Mouse (Mus musculus): ENCODE data around the gene Hpse. TPM values are rescaled to one million over a fixed set of nuclear protein-coding genes. Genes with fewer than 3 reads are reported as not detected.

The Hpse gene
- polyA plus RNA-seq, 1 experiment, result 5.8 TPM

DNA sequence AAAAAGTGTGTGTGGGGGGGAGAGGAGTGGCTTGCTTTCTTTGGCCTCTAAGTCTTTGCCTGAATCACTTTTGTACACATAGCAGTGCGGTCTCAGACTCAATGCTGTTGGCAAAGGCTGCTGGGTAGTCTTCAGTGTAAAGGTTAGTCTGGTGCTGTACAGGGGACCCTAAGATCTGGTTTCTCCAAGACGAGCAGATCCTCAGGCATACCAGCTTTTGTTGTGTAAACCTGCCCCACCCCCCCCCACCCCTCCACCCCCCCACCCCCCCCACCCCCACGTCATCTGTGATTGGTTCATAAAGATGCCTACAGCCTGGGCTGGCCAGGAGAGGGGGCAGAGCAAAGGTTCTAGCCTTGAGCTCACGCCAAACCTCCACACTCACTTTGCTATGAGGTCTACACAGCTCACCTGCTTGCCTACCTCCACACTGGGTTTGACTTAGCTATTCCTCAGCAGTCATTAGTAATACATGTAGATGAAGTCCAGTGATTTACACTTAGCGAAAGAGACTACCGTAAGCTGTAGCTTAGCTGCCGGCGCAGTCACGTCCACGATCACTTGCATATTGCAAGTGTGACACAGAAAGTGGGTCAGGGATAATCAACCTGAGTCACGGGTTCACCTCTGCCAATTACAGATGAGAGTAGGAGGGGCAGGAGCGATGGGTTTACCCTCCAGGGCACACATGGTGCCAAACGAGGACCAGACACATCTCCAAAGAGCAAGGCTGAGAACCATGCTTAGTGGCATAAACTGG, 18.5 kb downstream of the Hpse start:
- 84% methylated on average over 13 of the region's 13 CpGs for WGBS
- DNase-seq (ENCODE audit: low read depth, low spot score), result no peak

- 77% methylated on average over 2 of the region's 2 CpGs for WGBS
- DNase-seq (ENCODE audit: low read depth, low spot score), result no peak
Observed at GRCm38 (mm10) chr5:100697886-100698285, 21.6 kb downstream of the Hpse start.

GRCm38 (mm10) chr5:100697398-100697797, 22.1 kb downstream of the Hpse start:
- 69% methylated on average over 2 of the region's 2 CpGs for WGBS
- DNase-seq (ENCODE audit: low read depth, low spot score), result no peak

DNA sequence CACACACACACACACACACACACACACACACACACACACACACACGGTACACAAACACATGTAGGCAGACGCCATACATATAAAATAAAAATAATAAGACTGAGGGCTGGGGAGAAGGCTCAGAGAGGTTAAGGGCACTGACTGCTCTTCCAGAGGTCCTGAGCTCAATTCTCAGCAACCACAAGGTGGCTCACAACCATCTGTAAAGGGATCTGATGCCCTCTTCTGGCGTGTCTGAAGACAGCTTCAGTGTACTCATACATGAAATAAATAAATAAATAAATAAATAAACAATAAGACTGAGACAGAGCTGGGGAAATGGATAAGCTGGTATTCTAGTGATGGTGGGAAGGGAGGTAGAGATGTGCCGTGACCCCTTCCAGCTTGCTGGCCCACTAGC, 33.9 kb downstream of the Hpse start:
- no peak for DNase-seq (ENCODE audit: low read depth, low spot score)
- 79% methylated on average over 4 of the region's 4 CpGs for WGBS

GRCm38 (mm10) chr5:100680542-100680933, 39.0 kb downstream of the Hpse start:
- 79% methylated on average over 6 of the region's 6 CpGs for WGBS
- no peak for DNase-seq (ENCODE audit: low read depth, low spot score)

DNA sequence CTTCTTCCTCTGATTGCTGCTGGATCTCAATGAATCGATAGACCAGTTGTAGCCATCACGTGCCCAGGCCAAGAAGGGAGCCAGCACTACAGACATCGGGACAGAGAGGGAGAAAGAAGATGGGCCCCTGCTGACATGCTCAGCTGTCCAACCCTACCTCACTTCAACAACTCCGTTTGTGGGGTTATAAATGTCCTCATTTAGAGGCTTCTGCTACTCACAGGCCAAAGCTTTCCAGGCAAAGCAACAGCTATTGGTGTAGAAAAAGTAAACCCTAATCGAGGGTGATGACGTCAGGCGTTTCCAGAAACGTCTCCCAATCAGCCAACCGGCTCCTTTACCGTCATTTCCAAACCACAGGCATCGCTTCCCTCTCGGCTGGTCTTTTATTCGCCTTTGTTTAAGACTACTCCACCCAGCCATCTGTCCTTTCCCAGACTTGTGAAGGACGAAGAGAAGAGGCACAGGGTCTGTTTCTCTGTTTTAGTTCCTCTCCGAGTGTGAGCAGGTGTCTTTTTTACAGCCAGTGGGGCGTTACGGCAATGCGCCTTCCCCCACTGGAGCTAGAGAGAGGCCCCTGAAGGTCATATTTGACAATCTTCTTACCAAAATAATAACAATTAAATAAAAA, 39.5 kb downstream of the Hpse start:
- WGBS, result 68% methylated on average over 18 of the region's 18 CpGs
- no peak for DNase-seq (ENCODE audit: low read depth, low spot score)

GRCm38 (mm10) chr5:100674711-100675376, 44.7 kb downstream of the Hpse start, which contains the start of gene Coq2:
Gene Coq2 (minus strand): TSS chr5:100675140.
- DNase-seq (ENCODE audit: low read depth, low spot score), result no peak
- WGBS, result 4% methylated on average over 17 of the region's 17 CpGs

DNA sequence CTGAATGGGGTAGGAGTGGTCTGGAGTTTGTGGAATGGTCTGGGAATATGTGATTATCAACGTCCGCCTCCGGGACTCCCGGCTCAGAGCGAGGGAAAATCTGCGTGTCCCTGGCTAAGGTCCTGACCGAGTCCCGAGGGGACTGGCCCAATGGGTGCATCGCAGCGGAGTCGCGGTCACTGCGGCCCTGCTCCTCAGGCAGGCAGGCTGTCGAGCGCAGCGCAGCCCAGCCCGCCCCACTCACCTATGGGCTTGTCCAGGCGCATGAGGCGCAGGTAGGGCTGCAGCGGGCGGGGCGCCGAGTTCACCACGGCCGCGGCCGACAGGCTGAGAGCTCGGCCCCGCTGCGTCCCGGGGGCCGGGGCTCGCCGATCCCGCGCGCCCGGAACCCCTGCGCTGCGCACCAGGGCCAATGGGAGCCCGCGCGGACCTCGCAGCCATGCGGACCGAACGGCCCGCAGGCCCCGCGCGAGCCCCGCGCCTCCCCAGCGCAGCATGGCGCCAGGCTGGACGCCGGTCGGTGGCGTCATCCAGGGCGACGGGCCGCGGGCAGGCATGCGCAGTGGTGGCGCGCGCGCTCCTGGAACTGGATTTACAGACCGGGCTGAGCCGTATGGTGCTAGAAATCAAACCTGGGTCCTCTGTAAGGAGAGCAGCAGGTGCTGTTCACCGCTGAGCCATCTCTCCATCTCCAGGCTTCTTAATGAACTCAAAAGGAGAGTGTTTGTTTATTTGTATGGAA, 45.6 kb downstream of the Hpse start:
- under 1% methylated on average over 71 of the region's 71 CpGs for WGBS
- DNase-seq (ENCODE audit: low read depth, low spot score), result no peak

GRCm38 (mm10) chr5:100672403-100672802, 47.1 kb downstream of the Hpse start:
- 33% methylated on average over 4 of the region's 4 CpGs for WGBS

GRCm38 (mm10) chr5:100671897-100672296, 47.6 kb downstream of the Hpse start:
- WGBS, result 23% methylated on average over 3 of the region's 3 CpGs
- no peak for DNase-seq (ENCODE audit: low read depth, low spot score)

More at GRCm38 (mm10) chr5:100672403-100672802, 47.1 kb downstream of the Hpse start:
- DNase-seq (ENCODE audit: low read depth, low spot score), result no peak

DNA sequence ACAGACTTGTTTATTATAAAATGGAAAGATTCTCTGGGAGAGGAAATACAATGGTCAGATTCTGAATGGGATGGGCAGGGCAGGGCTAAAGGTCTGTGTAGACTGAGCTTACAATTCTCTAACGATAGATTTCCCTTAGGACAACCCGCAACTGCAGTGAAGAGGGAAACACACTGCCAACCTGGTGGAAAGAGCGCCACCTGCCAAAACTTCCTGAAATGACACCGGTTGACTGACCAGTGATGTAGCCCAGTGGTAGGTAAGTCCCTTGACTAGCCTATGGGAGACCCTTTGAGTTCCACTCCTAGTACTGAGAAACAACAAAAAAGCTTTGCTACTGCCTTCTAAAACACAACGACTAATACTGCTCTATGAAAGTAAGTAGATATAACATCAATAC, 48.1 kb downstream of the Hpse start:
- 7% methylated on average over 5 of the region's 5 CpGs for WGBS

DNA sequence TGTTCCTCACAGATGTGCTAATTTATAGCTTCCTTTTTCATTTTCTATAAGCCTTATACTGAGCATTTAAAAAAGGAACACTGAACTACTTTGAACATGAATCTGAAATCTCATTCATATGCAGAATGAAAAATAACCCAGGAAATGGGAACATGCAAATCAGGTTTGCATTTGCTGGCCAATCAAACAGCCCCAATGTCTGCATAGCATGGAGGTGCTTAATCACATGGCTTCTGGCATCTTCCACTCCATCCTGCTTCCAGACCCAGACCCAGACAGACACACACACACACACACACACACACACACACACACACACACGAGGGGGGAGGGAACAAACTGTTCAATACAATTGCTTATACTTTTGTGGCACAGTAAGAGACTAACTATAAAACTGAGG, 52.6 kb downstream of the Hpse start:
- WGBS, result 52% methylated on average over 1 of the region's 1 CpGs
- no peak for DNase-seq (ENCODE audit: low read depth, low spot score)

More for the DNA sequence above, 48.1 kb downstream of the Hpse start:
- peak; percentile 72 for DNase-seq (ENCODE audit: low read depth, low spot score)

DNA sequence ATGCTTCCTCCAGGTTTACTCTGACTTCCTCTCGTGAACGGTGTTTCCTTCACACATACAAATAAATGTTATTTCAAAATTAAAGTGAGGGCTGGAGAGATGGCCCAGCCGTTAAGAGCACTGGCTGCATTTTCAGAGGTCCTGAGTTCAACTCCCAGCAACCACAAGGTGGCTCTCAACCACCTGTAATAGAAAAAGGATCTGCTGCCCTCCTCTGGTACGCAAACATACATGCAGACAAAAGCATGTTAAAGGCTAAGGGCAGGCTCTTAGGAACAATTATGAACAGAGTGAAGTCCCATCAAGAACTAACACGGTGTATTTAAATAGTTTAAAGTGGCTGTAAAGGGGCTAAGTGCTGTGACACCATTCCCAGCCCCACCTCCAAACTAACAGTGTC, 55.7 kb downstream of the Hpse start:
- no peak for DNase-seq (ENCODE audit: low read depth, low spot score)
- whole genome bisulfite sequencing, result 23% methylated on average over 5 of the region's 5 CpGs

DNA sequence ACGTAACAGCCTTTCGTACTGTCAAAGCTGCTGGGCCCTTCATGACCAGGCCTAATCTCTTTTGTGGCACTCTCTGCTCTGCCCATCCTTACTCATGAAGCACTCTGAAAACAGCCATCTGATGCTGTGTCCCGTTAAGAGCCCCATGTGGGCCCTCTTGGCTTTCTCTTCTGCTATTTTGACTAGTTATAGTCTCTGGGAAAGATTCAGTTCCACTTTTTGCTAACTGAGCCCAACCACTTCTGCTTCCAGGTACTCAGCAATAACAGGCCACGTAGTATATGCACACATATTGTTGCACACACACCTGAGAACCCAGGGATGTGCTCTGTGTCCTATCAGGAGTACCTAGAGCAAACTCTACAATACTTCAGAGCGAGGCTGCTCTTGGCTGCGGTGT, 56.5 kb downstream of the Hpse start:
- no peak for DNase-seq (ENCODE audit: low read depth, low spot score)
- 83% methylated on average over 6 of the region's 6 CpGs for WGBS

DNA sequence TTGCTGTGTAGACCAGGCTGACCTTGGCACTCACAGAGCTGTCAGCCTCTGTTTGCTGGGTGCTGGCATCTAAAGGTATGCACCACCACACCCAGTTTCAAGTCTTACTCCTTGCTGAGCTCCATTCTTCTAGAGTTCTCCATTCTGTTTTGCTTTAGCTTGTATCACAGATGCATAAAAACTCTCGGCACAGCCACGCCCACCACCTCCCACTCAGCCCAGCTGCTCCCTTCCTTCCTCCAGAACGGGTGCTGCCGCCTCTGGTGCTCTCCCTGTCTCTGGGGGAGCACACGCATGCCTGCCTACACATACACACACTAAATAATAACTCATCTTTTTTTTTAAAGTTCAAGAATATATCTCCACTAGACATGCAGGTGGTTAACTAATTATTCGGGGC, 61.1 kb downstream of the Hpse start:
- DNase-seq (ENCODE audit: low read depth, low spot score), result no peak
- WGBS, result 53% methylated on average over 6 of the region's 6 CpGs

DNA sequence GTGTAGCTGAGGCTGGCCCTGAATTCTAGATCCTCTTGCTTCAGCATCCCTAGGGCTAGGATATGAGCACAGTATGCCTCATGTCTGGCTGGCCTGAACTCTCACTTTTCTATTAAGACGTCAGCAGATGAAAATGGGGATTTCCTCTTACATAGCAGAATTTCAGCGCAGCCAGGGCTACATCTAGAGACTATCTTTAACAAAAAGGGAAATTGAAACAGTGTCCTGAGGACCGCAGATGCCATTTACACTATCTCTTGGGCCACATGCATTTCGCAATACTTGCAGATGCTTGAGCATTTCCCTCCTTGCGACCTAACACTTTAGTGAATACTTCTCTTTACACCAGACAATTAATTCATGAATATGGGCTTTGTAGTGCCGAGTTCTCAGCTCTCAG, 63.2 kb downstream of the Hpse start:
- DNase-seq (ENCODE audit: low read depth, low spot score), result no peak
- WGBS, result 77% methylated on average over 6 of the region's 6 CpGs

- no peak for DNase-seq (ENCODE audit: low read depth, low spot score)
- 75% methylated on average over 9 of the region's 9 CpGs for WGBS
Observed at GRCm38 (mm10) chr5:100652327-100652726, 67.2 kb downstream of the Hpse start.

DNA sequence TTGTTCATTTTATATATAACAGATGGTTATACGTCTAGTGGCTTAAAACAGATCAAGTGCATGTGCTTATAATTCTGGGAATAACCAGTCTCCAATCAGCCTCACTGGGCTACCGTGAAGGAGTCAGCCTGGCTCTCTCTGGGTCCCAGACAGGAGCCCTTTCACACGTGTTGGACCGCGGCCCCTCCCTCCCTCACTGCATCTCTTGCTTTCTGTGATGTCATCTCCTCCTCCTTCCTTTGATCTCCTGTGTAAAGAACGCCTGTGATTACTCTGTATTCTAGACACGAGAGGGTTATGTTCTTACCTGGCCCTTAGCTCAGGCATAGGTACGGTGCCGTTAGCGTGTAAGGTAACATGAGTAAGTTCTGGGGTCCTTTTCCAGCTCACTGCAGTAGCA, 68.0 kb downstream of the Hpse start:
- WGBS, result 75% methylated on average over 10 of the region's 10 CpGs
- no peak for DNase-seq (ENCODE audit: low read depth, low spot score)

- 56% methylated on average over 7 of the region's 7 CpGs for WGBS
- DNase-seq (ENCODE audit: low read depth, low spot score), result no peak
Observed at GRCm38 (mm10) chr5:100650969-100651368, 68.5 kb downstream of the Hpse start.

DNA sequence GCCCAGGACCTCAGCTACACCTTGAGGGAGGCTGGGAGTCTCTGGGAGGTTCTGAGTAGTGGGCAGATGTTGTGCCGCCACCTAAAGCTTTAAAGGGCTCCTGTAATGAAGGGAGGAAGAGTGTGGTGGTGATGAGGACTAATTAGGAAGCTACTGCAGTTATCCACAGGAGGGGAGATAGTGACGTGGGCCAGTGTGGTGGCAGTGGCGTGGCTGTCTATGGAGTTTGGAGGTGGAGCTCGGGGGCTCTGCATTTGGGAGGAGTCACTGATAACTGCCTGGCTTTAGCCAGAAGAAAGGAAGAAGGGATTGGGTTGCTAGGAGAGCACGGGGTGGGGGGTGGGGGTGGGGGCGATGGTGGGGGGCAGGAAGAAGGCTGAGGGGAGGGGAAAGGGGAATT, 71.0 kb downstream of the Hpse start:
- 70% methylated on average over 6 of the region's 6 CpGs for WGBS
- DNase-seq (ENCODE audit: low read depth, low spot score), result no peak
